Mouse (Mus musculus): ENCODE measurements around the gene Gtdc1.

- TF ChIP-seq CTCF (IDR thresholded peaks at IDR 0.05; ENCODE audit: extremely low read depth, insufficient read depth, low read length): no peak
- TF ChIP-seq POLR2A (IDR thresholded peaks at IDR 0.05; ENCODE audit: extremely low read depth, insufficient read depth, low read length): no peak
Observed at GRCm38 (mm10) chr2:44632584-44632983, 294.9 kb downstream of the Gtdc1 start.

All from cortical plate, adult 2 months (tissue).